Mouse (Mus musculus): Measurements from ENCODE around the gene Hoxa5. TPM values are rescaled to one million over a fixed set of nuclear protein-coding genes. Genes with fewer than 3 reads are reported as not detected.

Gene Hoxa5
- polyA plus RNA-seq, 1 experiment from 2014 or later = 21.4 TPM

- in situ Hi-C loops (cut with MboI; ENCODE audit: low pct_unique_long_range_greater_than_20kb) = no loop called here
- ATAC-seq = no peak
- ChIA-PET CTCF (interaction anchor here (1.3 kb wide), 1 partner anchor 10 kb away, joined by 4 read pairs; no protein-coding TSS in a partner anchor), POLR2A (interaction anchor here (1.0 to 1.2 kb wide), 2 partner anchors 13 to 16 kb away, joined by 3 to 4 read pairs; no protein-coding TSS in a partner anchor)
- H3K27me3 ChIP-seq = no peaks in the 10 kb centered on the region
- no peak for DNase-seq (ENCODE audit: low read depth, low spot score)
- no peak for TF ChIP-seq CTCF (IDR thresholded peaks at IDR 0.05)
Observed at GRCm38 (mm10) chr6:52189172-52189591, 15.2 kb downstream of the Hoxa5 start.

- TF ChIP-seq CTCF (IDR thresholded peaks at IDR 0.05) = no peak
- H3K27me3 ChIP-seq = no peaks in the 10 kb centered on the region
- CTCF ChIA-PET = interaction anchor here (1.2 to 1.8 kb wide), 2 partner anchors 18 to 185 kb away, joined by 3 to 6 read pairs; partner anchors contain the start of gene Hoxa5
- DNase-seq (ENCODE audit: low read depth, low spot score) = no peak
- ATAC-seq = no peak
- POLR2A ChIA-PET = no interaction called here
- in situ Hi-C loops (cut with MboI; ENCODE audit: low pct_unique_long_range_greater_than_20kb) = no loop called here
Observed at GRCm38 (mm10) chr6:52186500-52186899, 17.9 kb downstream of the Hoxa5 start.

DNA sequence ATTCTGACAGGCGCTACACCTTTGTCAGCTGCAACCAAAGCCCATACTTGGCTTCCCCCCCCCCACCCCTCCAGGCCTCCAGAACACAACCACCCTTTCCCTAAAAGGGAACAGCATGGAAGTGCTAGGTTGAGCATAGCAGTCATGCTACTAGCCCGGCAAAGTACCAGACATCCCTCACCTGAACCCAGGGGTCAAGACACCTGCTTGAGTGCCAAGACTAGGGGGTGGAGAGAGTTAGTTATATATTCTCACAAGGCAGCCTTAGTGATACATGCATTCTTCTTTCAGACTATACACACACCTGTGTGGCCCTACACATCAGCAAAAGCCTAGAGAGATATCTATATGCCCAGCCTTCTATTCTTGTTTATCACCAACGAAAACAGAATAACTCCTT is 18.6 kb downstream of the Hoxa5 start:
- DNase-seq (ENCODE audit: low read depth, low spot score) (no peak), ATAC-seq (no peak)
- no peak for TF ChIP-seq CTCF (IDR thresholded peaks at IDR 0.05)
- H3K27me3 ChIP-seq = no peaks in the 10 kb centered on the region
- ChIA-PET CTCF (no interaction called here), POLR2A (interaction anchor here (0.6 to 16.4 kb wide), 4 partner anchors 12 to 515 kb away, joined by 3 to 378 read pairs (median 3); partner anchors contain the start of genes Gm28308, Hoxa10, Hoxa3 and Hoxa6)
- in situ Hi-C loops (cut with MboI; ENCODE audit: low pct_unique_long_range_greater_than_20kb) = no loop called here

DNA sequence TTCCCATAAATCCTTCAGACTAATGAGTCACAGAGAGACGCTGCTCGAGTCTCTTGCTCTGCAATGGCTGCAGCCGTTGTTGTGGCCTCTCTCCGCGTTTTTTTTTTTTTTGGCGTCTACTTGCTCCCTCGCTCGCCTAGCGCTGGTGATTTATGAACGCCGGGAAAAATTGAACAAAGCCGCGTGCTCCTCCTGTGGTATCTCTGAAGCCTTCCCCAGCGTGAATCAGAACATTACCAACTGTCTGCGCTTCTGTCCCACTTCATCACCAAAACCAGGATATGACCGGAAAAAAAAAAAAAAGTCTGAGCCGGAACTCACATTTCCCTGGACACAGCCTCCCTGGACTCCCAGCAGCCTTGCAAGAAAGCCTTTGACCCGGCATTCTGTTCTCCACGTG is 19.2 kb downstream of the Hoxa5 start:
- H3K27me3 ChIP-seq = no peaks in the 10 kb centered on the region
- in situ Hi-C loops (cut with MboI; ENCODE audit: low pct_unique_long_range_greater_than_20kb) = no loop called here
- ATAC-seq (no peak), DNase-seq (ENCODE audit: low read depth, low spot score) (no peak)
- POLR2A ChIA-PET = interaction anchor here (0.6 to 16.4 kb wide), 4 partner anchors 13 to 516 kb away, joined by 3 to 378 read pairs (median 3); partner anchors contain the start of genes Gm28308, Hoxa10, Hoxa3 and Hoxa6
- CTCF ChIA-PET = interaction anchor here (1.6 kb wide), 1 partner anchor 10 kb away, joined by 5 read pairs; no protein-coding TSS in a partner anchor
- no peak for TF ChIP-seq CTCF (IDR thresholded peaks at IDR 0.05)

DNA sequence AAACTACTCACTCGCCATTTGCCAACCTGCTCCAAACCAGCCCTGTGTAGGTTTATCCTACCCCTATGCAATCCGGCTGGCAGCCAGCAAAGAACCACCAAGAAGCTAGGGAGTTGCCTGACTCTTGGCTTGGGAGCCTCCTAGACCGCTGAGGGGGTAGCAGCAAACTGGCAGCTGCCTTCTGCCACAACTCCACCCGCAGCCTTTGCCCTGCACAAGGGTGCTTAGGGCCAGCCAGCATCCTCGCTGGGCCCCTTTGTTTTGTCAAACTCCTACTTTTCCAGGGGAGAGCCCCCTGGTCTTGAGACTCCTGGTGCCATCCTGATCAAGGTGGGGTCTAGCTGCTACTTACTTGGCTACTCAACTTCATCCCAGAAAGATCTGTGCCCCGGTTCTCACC is 19.7 kb downstream of the Hoxa5 start:
- in situ Hi-C loops (cut with MboI; ENCODE audit: low pct_unique_long_range_greater_than_20kb) = no loop called here
- no peak for TF ChIP-seq CTCF (IDR thresholded peaks at IDR 0.05)
- no peak for DNase-seq (ENCODE audit: low read depth, low spot score)
- ChIA-PET POLR2A (interaction anchor here (0.7 to 16.4 kb wide), 5 partner anchors 20 to 155 kb away, joined by 3 to 378 read pairs (median 4); partner anchors contain the start of genes Gm28308, Hoxa10, Hoxa3 and Hoxa5), CTCF (interaction anchor here (0.9 to 1.8 kb wide), 6 partner anchors 10 to 54 kb away, joined by 3 to 5 read pairs (median 4); partner anchors contain the start of genes Hoxa5 and Hoxa7)
- no peak for ATAC-seq
- H3K27me3 ChIP-seq = no peaks in the 10 kb centered on the region

GRCm38 (mm10) chr6:52183311-52184080 is 20.9 kb downstream of the Hoxa5 start:
- ChIA-PET POLR2A (interaction anchor here (1.0 to 16.4 kb wide), 6 partner anchors 9 to 63 kb away, joined by 3 to 378 read pairs (median 4); partner anchors contain the start of genes Gm28308, Hoxa10, Hoxa11 and Hoxa3), CTCF (interaction anchor here (0.7 to 1.8 kb wide), 16 partner anchors 8 to 185 kb away, joined by 3 to 7 read pairs (median 4); partner anchors contain the start of genes Gm28308, Hoxa10, Hoxa3 and Hoxa5)
- no peak for TF ChIP-seq CTCF (IDR thresholded peaks at IDR 0.05)
- H3K27me3 ChIP-seq = no peaks in the 10 kb centered on the region
- peak; percentile 22 for ATAC-seq
- DNase-seq (ENCODE audit: low read depth, low spot score) = no peak
- in situ Hi-C loops (cut with MboI; ENCODE audit: low pct_unique_long_range_greater_than_20kb) = no loop called here

DNA sequence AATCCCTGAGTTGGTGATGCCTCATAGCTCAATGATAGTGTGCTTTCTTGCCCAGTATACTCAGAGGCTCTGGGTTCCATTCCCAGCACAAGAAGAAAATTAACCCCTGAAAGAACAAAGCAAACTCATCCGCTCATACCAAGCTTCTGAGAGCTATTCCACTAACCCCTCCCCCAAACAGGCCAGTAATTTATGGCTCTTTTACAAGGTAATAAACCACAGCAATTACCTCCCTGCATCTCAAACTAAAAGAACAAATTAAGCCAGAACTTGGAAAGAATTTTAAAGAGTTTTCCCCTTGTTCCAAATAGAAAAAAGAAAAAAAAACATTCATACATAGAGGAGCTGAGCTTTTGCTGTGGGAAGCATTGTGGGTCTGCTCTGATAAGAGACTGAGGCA is 21.6 kb downstream of the Hoxa5 start:
- CTCF ChIA-PET = interaction anchor here (1.3 to 1.8 kb wide), 5 partner anchors 21 to 184 kb away, joined by 4 to 5 read pairs (median 5); partner anchors contain the start of gene Hoxa5
- no peak for ATAC-seq
- in situ Hi-C loops (cut with MboI; ENCODE audit: low pct_unique_long_range_greater_than_20kb) = no loop called here
- no peak for TF ChIP-seq CTCF (IDR thresholded peaks at IDR 0.05)
- no peak for DNase-seq (ENCODE audit: low read depth, low spot score)
- H3K27me3 ChIP-seq = no peaks in the 10 kb centered on the region
- POLR2A ChIA-PET = interaction anchor here (0.9 to 16.4 kb wide), 6 partner anchors 8 to 63 kb away, joined by 3 to 378 read pairs (median 4); partner anchors contain the start of genes Gm28308, Hoxa10, Hoxa11 and Hoxa3

- ATAC-seq (no peak), DNase-seq (ENCODE audit: low read depth, low spot score) (no peak)
- no peaks in the 10 kb centered on the region for H3K27me3 ChIP-seq
- in situ Hi-C loops (cut with MboI; ENCODE audit: low pct_unique_long_range_greater_than_20kb) = no loop called here
- TF ChIP-seq CTCF (IDR thresholded peaks at IDR 0.05) = no peak
- ChIA-PET CTCF (interaction anchor here (1.3 to 1.6 kb wide), 2 partner anchors 23 to 180 kb away, joined by 4 read pairs; partner anchors contain the start of gene Hoxa5), POLR2A (interaction anchor here (0.6 to 16.4 kb wide), 6 partner anchors 7 to 1406 kb away, joined by 3 to 378 read pairs (median 4); partner anchors contain the start of genes Gm28308, Hoxa10, Hoxa3 and Hoxa6)
Observed at GRCm38 (mm10) chr6:52182030-52182429, 22.4 kb downstream of the Hoxa5 start.

DNA sequence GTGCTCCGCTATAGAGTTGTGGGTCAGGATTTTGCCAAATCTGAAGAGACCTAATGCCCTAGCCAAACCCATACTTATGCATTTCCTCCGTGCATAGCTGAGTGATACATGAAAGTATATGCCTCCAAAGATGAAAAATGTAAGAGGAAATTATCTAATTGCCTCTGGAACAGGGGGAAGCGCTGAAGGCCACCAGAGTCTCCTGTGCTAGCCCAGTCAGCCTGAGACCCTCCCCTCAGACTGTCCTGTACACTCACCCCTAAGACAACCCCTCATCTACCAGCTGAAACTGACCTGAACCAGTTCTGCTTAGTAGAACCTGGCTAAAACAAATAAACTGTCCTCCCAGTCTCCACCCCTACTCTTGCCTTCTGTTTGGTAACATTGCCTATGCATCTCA is 23.7 kb downstream of the Hoxa5 start:
- no peaks in the 10 kb centered on the region for H3K27me3 ChIP-seq
- POLR2A ChIA-PET = interaction anchor here (16.4 kb wide), 1 partner anchor 44 kb away, joined by 378 read pairs; the partner anchor contains the start of genes Gm28308, Hoxa10, Hoxa3 and Hoxa6
- DNase-seq (ENCODE audit: low read depth, low spot score) (no peak), ATAC-seq (no peak)
- in situ Hi-C loops (cut with MboI; ENCODE audit: low pct_unique_long_range_greater_than_20kb) = no loop called here
- no peak for TF ChIP-seq CTCF (IDR thresholded peaks at IDR 0.05)
- CTCF ChIA-PET = interaction anchor here (1.6 kb wide), 1 partner anchor 20 kb away, joined by 4 read pairs; no protein-coding TSS in a partner anchor

DNA sequence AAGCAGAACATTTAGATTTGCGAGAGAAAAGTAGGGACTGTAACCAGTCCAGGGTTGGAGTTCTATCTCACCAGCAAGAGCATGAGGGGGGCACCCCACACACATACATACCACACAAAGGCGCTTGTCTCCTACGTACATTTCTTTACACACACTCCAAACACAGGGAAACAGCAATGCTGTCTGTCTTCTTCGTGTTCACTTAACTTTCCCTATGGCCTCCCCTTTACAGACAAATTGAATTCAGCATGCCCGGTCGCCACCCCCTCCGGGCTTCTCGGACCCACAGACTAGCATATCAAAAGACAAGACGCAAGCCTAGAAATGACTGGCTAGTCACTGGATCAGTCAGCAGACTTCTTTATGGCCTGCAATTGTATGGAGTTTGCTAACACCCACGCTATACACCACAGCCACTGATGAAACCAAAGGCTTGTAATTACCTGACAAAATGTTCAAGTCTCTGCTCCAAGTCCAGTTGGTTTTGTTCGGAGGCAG is 24.1 kb downstream of the Hoxa5 start:
- POLR2A ChIA-PET = interaction anchor here (1.4 to 16.4 kb wide), 3 partner anchors 12 to 179 kb away, joined by 6 to 378 read pairs (median 6); partner anchors contain the start of genes Gm28308, Hoxa10, Hoxa3 and Hoxa4
- H3K27me3 ChIP-seq = no peaks in the 10 kb centered on the region
- TF ChIP-seq CTCF (IDR thresholded peaks at IDR 0.05) = no peak

More for the DNA sequence above, 24.1 kb downstream of the Hoxa5 start:
- DNase-seq (ENCODE audit: low read depth, low spot score) (no peak), ATAC-seq (no peak)
- CTCF ChIA-PET = interaction anchor here (0.7 to 1.6 kb wide), 3 partner anchors 20 to 30 kb away, joined by 3 to 4 read pairs (median 3); no protein-coding TSS in a partner anchor
- in situ Hi-C loops (cut with MboI; ENCODE audit: low pct_unique_long_range_greater_than_20kb) = no loop called here

All from Patski (cell line).